Comparison of ENCODE assay signal across 20 mouse cellular contexts in genomic region chr11:68007645-68008044, GRCm38 (mm10). TPM values are rescaled to one million over a fixed set of nuclear protein-coding genes. Genes with fewer than 3 reads are reported as not detected.
DNase-seq lines count a peak whose midpoint lies in the region; ATAC-seq and TF ChIP-seq lines count a peak whose summit lies in the region.
"Had no signal": no experiment of that assay in that cellular context is flagged by ENCODE, and none has a peak within 500 bp of the region (broad histone marks: within the 10 kb centered on the region; RNA-seq: fewer than 3 reads in every experiment).

No protein-coding gene starts in this region.

- 47% methylated on average over 6 of the region's 6 CpGs for WGBS in hindbrain, embryonic 10.5 days
- WGBS in hindbrain, postnatal 0 days, result 48% methylated on average over 6 of the region's 6 CpGs
- 70% methylated on average over 6 of the region's 6 CpGs for WGBS in midbrain, embryonic 10.5 days
- 53% methylated on average over 6 of the region's 6 CpGs for WGBS in midbrain, embryonic 16.5 days
- 20% methylated on average over 6 of the region's 6 CpGs for WGBS in stomach, embryonic 14.5 days

- no peak for ATAC-seq in hindbrain, postnatal 0 days
- ATAC-seq in midbrain, embryonic 16.5 days, result no peak
- no peak for ATAC-seq in stomach, embryonic 14.5 days (ENCODE audit: insufficient number of reproducible peaks, insufficient read depth, low FRiP score, low read depth)
- no peak for ATAC-seq in frontal cortex, adult (ENCODE audit: low TSS enrichment)

- peaks cover 35% of the 10 kb centered on the region for H3K4me1 ChIP-seq in hindbrain, embryonic 10.5 days (replicated peaks)
- no peaks in the 10 kb centered on the region for H3K4me1 ChIP-seq in hindbrain, postnatal 0 days (ENCODE audit: insufficient read depth, low read length)
- peaks cover 38% of the 10 kb centered on the region for H3K4me1 ChIP-seq in midbrain, embryonic 10.5 days
- peaks cover 11% of the 10 kb centered on the region for H3K4me1 ChIP-seq in midbrain, embryonic 16.5 days (ENCODE audit: control insufficient read depth, insufficient read depth, low read length)
- H3K4me1 ChIP-seq in stomach, embryonic 14.5 days (ENCODE audit: control insufficient read depth, insufficient read depth, low read length), result peaks cover 23% of the 10 kb centered on the region

- no peaks in the 10 kb centered on the region for H3K9me3 ChIP-seq in hindbrain, embryonic 10.5 days
- H3K9me3 ChIP-seq in hindbrain, postnatal 0 days (ENCODE audit: low read length), result no peaks in the 10 kb centered on the region
- H3K9me3 ChIP-seq in midbrain, embryonic 10.5 days (replicated peaks), result no peaks in the 10 kb centered on the region
- no peaks in the 10 kb centered on the region for H3K9me3 ChIP-seq in midbrain, embryonic 16.5 days (replicated peaks; ENCODE audit: control insufficient read depth, low read length, poor library complexity, severe bottlenecking)
- H3K9me3 ChIP-seq in stomach, embryonic 14.5 days (ENCODE audit: control insufficient read depth, low read depth, low read length), result no peaks in the 10 kb centered on the region
- H3K9me3 ChIP-seq: embryonic facial prominence, embryonic 15.5 days; forebrain, embryonic 12.5 days; hindbrain, embryonic 15.5 days had no signal

- no peak overlapping the region for H3K9ac ChIP-seq in hindbrain, postnatal 0 days (replicated peaks; ENCODE audit: low read length)
- H3K9ac ChIP-seq in midbrain, embryonic 16.5 days (ENCODE audit: low read depth, low read length), result no peak overlapping the region
- H3K9ac ChIP-seq in stomach, embryonic 14.5 days (replicated peaks; ENCODE audit: low read depth, low read length), result no peak overlapping the region
- H3K9ac ChIP-seq: embryonic facial prominence, embryonic 15.5 days; forebrain, embryonic 12.5 days; hindbrain, embryonic 15.5 days; lung, embryonic 14.5 days had no signal

- H3K36me3 ChIP-seq in hindbrain, embryonic 10.5 days, result no peaks in the 10 kb centered on the region
- H3K36me3 ChIP-seq in hindbrain, postnatal 0 days (ENCODE audit: insufficient read depth, low read length), result no peaks in the 10 kb centered on the region
- no peaks in the 10 kb centered on the region for H3K36me3 ChIP-seq in midbrain, embryonic 10.5 days
- no peaks in the 10 kb centered on the region for H3K36me3 ChIP-seq in midbrain, embryonic 16.5 days (ENCODE audit: control insufficient read depth, insufficient read depth, low read length)
- no peaks in the 10 kb centered on the region for H3K36me3 ChIP-seq in stomach, embryonic 14.5 days (ENCODE audit: control insufficient read depth, insufficient read depth, low read length)
- H3K36me3 ChIP-seq: embryonic facial prominence, embryonic 15.5 days; forebrain, embryonic 12.5 days; hindbrain, embryonic 15.5 days had no signal

- TF ChIP-seq CTCF in hindbrain, postnatal 0 days (IDR thresholded peaks at IDR 0.05; ENCODE audit: low read depth), result no peak

- peak; percentile 44 for DNase-seq in hindbrain, embryonic 10.5 days (ENCODE audit: low spot score)
- no peak for DNase-seq in hindbrain, postnatal 0 days (ENCODE audit: low spot score)
- DNase-seq in midbrain, embryonic 10.5 days (ENCODE audit: low spot score), result no peak
- peak; percentile 68 for DNase-seq in embryo, embryonic 10 days (ENCODE audit: low spot score)
- no peak for DNase-seq in right cerebral cortex, postnatal 25 days
- DNase-seq: cerebellum, postnatal 25 days; heart, adult 18-20 months; kidney, adult 9 months; lung, embryonic 14.5 days; thymus, adult 2 months had no signal

- H3K27me3 ChIP-seq in hindbrain, embryonic 10.5 days (ENCODE audit: insufficient read depth, poor library complexity, severe bottlenecking), result no peaks in the 10 kb centered on the region
- no peaks in the 10 kb centered on the region; the same call in 1 of the 2 replicates for H3K27me3 ChIP-seq in hindbrain, postnatal 0 days (ENCODE audit: insufficient read depth, low read length)
- H3K27me3 ChIP-seq in midbrain, embryonic 10.5 days (ENCODE audit: low read depth, poor library complexity, severe bottlenecking), result no peaks in the 10 kb centered on the region
- no peaks in the 10 kb centered on the region for H3K27me3 ChIP-seq in midbrain, embryonic 16.5 days (ENCODE audit: control insufficient read depth, insufficient read depth, low read depth, low read length)
- H3K27me3 ChIP-seq in stomach, embryonic 14.5 days (ENCODE audit: control insufficient read depth, insufficient read depth, low read length), result no peaks in the 10 kb centered on the region
- H3K27me3 ChIP-seq: embryonic facial prominence, embryonic 15.5 days; forebrain, embryonic 12.5 days; hindbrain, embryonic 15.5 days had no signal

- peak overlapping the region; percentile 74 for H3K27ac ChIP-seq in hindbrain, embryonic 10.5 days
- no peak overlapping the region for H3K27ac ChIP-seq in hindbrain, postnatal 0 days
- peak overlapping the region; percentile 76 for H3K27ac ChIP-seq in midbrain, embryonic 10.5 days (replicated peaks)
- no peak overlapping the region for H3K27ac ChIP-seq in midbrain, embryonic 16.5 days (ENCODE audit: low read length)
- peak overlapping the region; percentile 74; the same call in 1 of the 2 replicates for H3K27ac ChIP-seq in stomach, embryonic 14.5 days (ENCODE audit: low read length)
- H3K27ac ChIP-seq: embryonic facial prominence, embryonic 15.5 days; forebrain, embryonic 12.5 days; hindbrain, embryonic 15.5 days had no signal

- no peak overlapping the region for H3K4me2 ChIP-seq in hindbrain, postnatal 0 days (ENCODE audit: low read depth, low read length)
- no peak overlapping the region for H3K4me2 ChIP-seq in midbrain, embryonic 16.5 days (ENCODE audit: low read length)
- H3K4me2 ChIP-seq in stomach, embryonic 14.5 days (replicated peaks; ENCODE audit: low read depth, low read length), result 0 out of 2 replicates have a peak overlapping the region, but pooled peaks have one; percentile 2
- H3K4me2 ChIP-seq: embryonic facial prominence, embryonic 15.5 days; forebrain, embryonic 12.5 days; hindbrain, embryonic 15.5 days; lung, embryonic 14.5 days had no signal

- no peak overlapping the region for H3K4me3 ChIP-seq in hindbrain, embryonic 10.5 days
- H3K4me3 ChIP-seq in hindbrain, postnatal 0 days (ENCODE audit: low read length), result no peak overlapping the region
- H3K4me3 ChIP-seq in midbrain, embryonic 10.5 days, result no peak overlapping the region
- no peak overlapping the region for H3K4me3 ChIP-seq in midbrain, embryonic 16.5 days (ENCODE audit: low read depth, low read length)
- no peak overlapping the region for H3K4me3 ChIP-seq in stomach, embryonic 14.5 days (ENCODE audit: low read depth, low read length)
- H3K4me3 ChIP-seq: embryonic facial prominence, embryonic 15.5 days; forebrain, embryonic 12.5 days; hindbrain, embryonic 15.5 days; myocyte had no signal

RNA-seq across cellular contexts. Expression of gene Stx8, which starts 41.7 kb away (rescaled TPM):
- polyA plus RNA-seq in hindbrain, embryonic 10.5 days (2016; fragmentation: Nextera tagmentation; extraction: Ambion mirVana), result 50.7 and 57.5 TPM in 2 replicates
- total RNA-seq in hindbrain, postnatal 0 days (2014; rRNA removed), result 9.2 and 10.8 TPM in 2 replicates
- 62.5 and 65.8 TPM in 2 replicates for polyA plus RNA-seq in hindbrain, postnatal 0 days (2015; fragmentation: Nextera tagmentation; extraction: Ambion mirVana)
- 47.0 and 47.8 TPM in 2 replicates for polyA plus RNA-seq in midbrain, embryonic 10.5 days (2016; fragmentation: Nextera tagmentation; extraction: Ambion mirVana)
- polyA plus RNA-seq in midbrain, embryonic 16.5 days (2015; fragmentation: Nextera tagmentation; extraction: Ambion mirVana), result 64.1 and 69.3 TPM in 2 replicates
- polyA plus RNA-seq in stomach, embryonic 14.5 days (2014; fragmentation: Nextera tagmentation; extraction: Ambion mirVana), result 60.4 and 68.5 TPM in 2 replicates

RNA-seq across cellular contexts. Expression of gene Cfap52, which starts 42.2 kb away (rescaled TPM):
- polyA plus RNA-seq in hindbrain, embryonic 10.5 days (2016; fragmentation: Nextera tagmentation; extraction: Ambion mirVana), result 2.3 and 5.4 TPM in 2 replicates
- 1.6 and 3.3 TPM in 2 replicates for total RNA-seq in hindbrain, postnatal 0 days (2014; rRNA removed)
- polyA plus RNA-seq in hindbrain, postnatal 0 days (2015; fragmentation: Nextera tagmentation; extraction: Ambion mirVana), result 4.6 and 5.5 TPM in 2 replicates
- 0.56 and 0.78 TPM in 2 replicates for polyA plus RNA-seq in midbrain, embryonic 10.5 days (2016; fragmentation: Nextera tagmentation; extraction: Ambion mirVana)
- polyA plus RNA-seq in midbrain, embryonic 16.5 days (2015; fragmentation: Nextera tagmentation; extraction: Ambion mirVana), result 4.6 and 5.1 TPM in 2 replicates
- polyA plus RNA-seq in stomach, embryonic 14.5 days (2014; fragmentation: Nextera tagmentation; extraction: Ambion mirVana), result 0.48 and 1.3 TPM in 2 replicates
- total RNA-seq: adrenal gland, adult 18-20 months; liver, adult 2 months; megakaryocyte progenitor cell, adult 5-6 weeks had no signal
- polyA plus RNA-seq: liver, adult 2 months had no signal

Comparison
In these comparisons a context has a peak if more than half of its experiments do, and no peak if none do; other contexts are left out.
1. DNase-seq: peak in hindbrain, embryonic 10.5 days (single experiment) and embryo, embryonic 10 days (single experiment); none in hindbrain, postnatal 0 days (single experiment), midbrain, embryonic 10.5 days (single experiment) and right cerebral cortex, postnatal 25 days (single experiment).
2. H3K27ac ChIP-seq: peak in hindbrain, embryonic 10.5 days (single experiment), midbrain, embryonic 10.5 days (single experiment) and stomach, embryonic 14.5 days (single experiment); none in hindbrain, postnatal 0 days (single experiment) and midbrain, embryonic 16.5 days (single experiment).